In the genomic region with DNA sequence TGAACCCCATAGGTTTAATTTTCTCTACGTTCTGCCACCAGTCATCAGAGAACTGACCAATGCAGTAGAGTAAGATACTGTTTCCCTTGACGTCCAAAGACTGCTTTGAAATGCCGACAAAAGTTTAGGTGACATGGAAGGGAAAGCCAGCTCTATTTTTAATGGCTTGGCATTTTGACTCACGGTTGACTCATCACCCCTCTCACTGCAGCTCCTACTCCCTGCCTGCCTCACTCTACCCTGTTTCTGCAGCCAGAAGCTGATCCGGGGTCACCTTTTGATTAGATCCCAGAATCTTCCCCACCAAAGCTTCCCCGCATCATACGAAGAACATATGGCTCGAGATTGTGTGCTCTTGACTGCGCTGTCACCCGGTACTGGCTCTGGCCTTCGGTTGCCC, we compare ENCODE assay signal across 18 mouse cellular contexts.
"Had no signal": no experiment of that assay in that cellular context is flagged by ENCODE, and none has a peak within 500 bp of the region (broad histone marks: within the 10 kb centered on the region; RNA-seq: fewer than 3 reads in every experiment).

No protein-coding gene starts in this region.

- H3K4me3 ChIP-seq: layer of hippocampus, adult 2 months; liver, embryonic 13.5 days; neural tube, embryonic 13.5 days had no signal

- H3K9me3 ChIP-seq: liver, embryonic 13.5 days; neural tube, embryonic 13.5 days had no signal

- H3K27me3 ChIP-seq: liver, embryonic 13.5 days; neural tube, embryonic 13.5 days had no signal

- H3K4me2 ChIP-seq: liver, embryonic 13.5 days; midbrain, embryonic 11.5 days; neural tube, embryonic 13.5 days had no signal

- DNase-seq: kidney, postnatal 25 days; layer of hippocampus, adult 9-11 months; liver, embryonic 13.5 days; lung, adult 2 months; lung, postnatal 14 days; lung, postnatal 4 days; midbrain, embryonic 14.5 days; retina, postnatal 1 day; right cerebral cortex, postnatal 14 days; right cerebral cortex, postnatal 4 days; thymus, adult 2 months; thymus, postnatal 14 days; thymus, postnatal 4 days had no signal

- H3K36me3 ChIP-seq: liver, embryonic 13.5 days; neural tube, embryonic 13.5 days had no signal

- H3K9ac ChIP-seq: liver, embryonic 13.5 days; neural tube, embryonic 13.5 days had no signal

- H3K4me1 ChIP-seq: liver, embryonic 13.5 days; neural tube, embryonic 13.5 days had no signal

- H3K27ac ChIP-seq: kidney, postnatal 0 days; layer of hippocampus, adult 2 months; liver, embryonic 13.5 days; neural tube, embryonic 13.5 days; stomach, postnatal 0 days had no signal
